Mouse (Mus musculus): ENCODE results near the gene C2cd5. TPM values are rescaled to one million over a fixed set of nuclear protein-coding genes. Genes with fewer than 3 reads are reported as not detected.

Gene C2cd5
- total and polyA plus RNA-seq, 2 experiments from 2014 or later: 7.3 to 8.0 TPM

DNA sequence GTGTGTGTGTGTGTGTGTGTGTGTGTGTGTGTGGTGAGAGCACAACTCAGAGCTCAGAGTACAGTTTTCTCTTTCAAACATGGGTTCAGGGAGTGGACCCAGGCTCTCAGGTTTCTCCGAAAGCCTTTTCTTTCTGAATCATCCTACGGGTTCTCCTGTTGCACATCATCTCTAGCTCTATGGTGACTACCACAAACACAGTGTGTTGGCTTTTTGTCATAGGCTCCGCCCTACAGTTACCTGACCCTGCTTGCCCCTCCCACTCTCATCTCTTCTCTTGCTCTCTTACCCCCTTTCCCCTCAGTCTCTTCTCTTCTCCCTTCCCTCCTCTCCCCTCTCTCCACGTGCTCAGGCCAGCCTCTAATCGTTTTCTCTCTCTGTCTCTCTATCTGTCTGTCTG is 15.6 kb upstream of the C2cd5 start:
- TF ChIP-seq EP300 (IDR thresholded peaks at IDR 0.05; ENCODE audit: low read depth) (no peak), CTCF (IDR thresholded peaks at IDR 0.05; ENCODE audit: low read depth) (no peak)
- ATAC-seq (ENCODE audit: insufficient read depth, low read depth): no peak
- H3K9ac ChIP-seq (replicated peaks; ENCODE audit: low read depth, low read length): no peak overlapping the region
- H3K27me3 ChIP-seq (ENCODE audit: control insufficient read depth, insufficient read depth, low read length): no peaks in the 10 kb centered on the region
- H3K36me3 ChIP-seq (replicated peaks; ENCODE audit: control insufficient read depth, insufficient read depth, low read length): no peaks in the 10 kb centered on the region
- no peak overlapping the region for H3K4me2 ChIP-seq (ENCODE audit: low read depth, low read length)
- DNase-seq (ENCODE audit: low spot score): no peak
- H3K9me3 ChIP-seq (replicated peaks; ENCODE audit: control insufficient read depth, low read length): no peaks in the 10 kb centered on the region
- H3K4me1 ChIP-seq (ENCODE audit: control insufficient read depth, insufficient read depth): no peaks in the 10 kb centered on the region
- no peak overlapping the region for H3K4me3 ChIP-seq (ENCODE audit: low read depth, low read length)
- no peak overlapping the region for H3K27ac ChIP-seq (ENCODE audit: low read depth)
- 71% methylated on average over 5 of the region's 5 CpGs for WGBS

DNA sequence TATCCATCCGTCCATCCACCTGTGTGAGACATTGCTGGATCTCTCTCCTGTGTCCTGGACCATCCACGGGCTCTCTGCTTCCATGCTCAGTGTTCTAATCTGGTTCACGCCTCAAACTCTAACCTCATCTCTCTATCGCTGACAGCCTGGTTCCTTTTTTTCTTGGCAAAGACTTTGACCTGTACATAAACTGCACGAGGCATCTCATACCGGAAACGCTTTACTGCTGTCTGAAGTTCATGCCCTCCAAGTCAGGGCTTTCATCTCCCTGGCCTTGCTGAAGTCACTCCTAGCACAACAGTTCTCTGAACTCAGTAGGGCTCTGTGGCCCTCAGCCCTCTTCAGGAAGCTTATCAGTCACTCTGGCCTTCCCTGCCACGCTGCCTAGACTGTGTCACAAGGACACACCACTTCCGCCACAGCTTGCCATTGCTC is 15.1 kb upstream of the C2cd5 start:
- Histone ChIP-seq H3K4me2 (ENCODE audit: low read depth, low read length) (no peak overlapping the region; the same call in 1 of the 2 replicates), H3K4me3 (ENCODE audit: low read depth, low read length) (no peak overlapping the region), H3K27ac (ENCODE audit: low read depth) (peak overlapping the region; percentile 11; the same call in 1 of the 2 replicates), H3K9me3 (replicated peaks; ENCODE audit: control insufficient read depth, low read length) (no peaks in the 10 kb centered on the region), H3K9ac (replicated peaks; ENCODE audit: low read depth, low read length) (no peak overlapping the region), H3K27me3 (ENCODE audit: control insufficient read depth, insufficient read depth, low read length) (no peaks in the 10 kb centered on the region), H3K4me1 (ENCODE audit: control insufficient read depth, insufficient read depth) (no peaks in the 10 kb centered on the region), H3K36me3 (replicated peaks; ENCODE audit: control insufficient read depth, insufficient read depth, low read length) (no peaks in the 10 kb centered on the region)
- 27% methylated on average over 9 of the region's 9 CpGs for whole genome bisulfite sequencing
- DNase-seq (ENCODE audit: low spot score) (peak; percentile 14), ATAC-seq (ENCODE audit: insufficient read depth, low read depth) (0 out of 2 replicates have a peak, but pooled peaks have one; percentile 55)
- TF ChIP-seq EP300 (IDR thresholded peaks at IDR 0.05; ENCODE audit: low read depth): no peak
- TF ChIP-seq CTCF (IDR thresholded peaks at IDR 0.05; ENCODE audit: low read depth): no peak

DNA sequence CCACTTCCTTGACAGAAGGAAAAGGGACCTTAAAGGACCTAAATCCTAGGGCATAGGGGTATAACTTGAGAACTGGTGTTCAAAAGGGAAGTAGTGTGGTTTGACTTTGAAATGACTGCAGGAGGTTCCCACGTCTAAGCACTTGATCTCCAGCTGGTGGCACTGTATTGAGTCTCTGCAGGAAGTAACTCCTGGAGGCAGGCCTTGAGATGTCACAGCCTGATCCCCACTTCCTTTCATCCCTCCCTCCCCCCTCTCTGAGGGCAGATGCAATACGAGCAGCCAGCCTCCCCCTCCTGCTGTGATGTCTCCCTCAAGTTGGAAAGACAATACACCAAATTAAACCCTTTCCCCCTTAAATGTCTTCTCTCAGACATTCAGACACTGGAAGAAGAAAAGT is 14.6 kb upstream of the C2cd5 start:
- Histone ChIP-seq H3K4me1 (ENCODE audit: control insufficient read depth, insufficient read depth) (no peaks in the 10 kb centered on the region), H3K27me3 (ENCODE audit: control insufficient read depth, insufficient read depth, low read length) (no peaks in the 10 kb centered on the region), H3K9ac (replicated peaks; ENCODE audit: low read depth, low read length) (no peak overlapping the region), H3K27ac (ENCODE audit: low read depth) (no peak overlapping the region; the same call in 1 of the 2 replicates), H3K4me3 (ENCODE audit: low read depth, low read length) (no peak overlapping the region), H3K9me3 (replicated peaks; ENCODE audit: control insufficient read depth, low read length) (no peaks in the 10 kb centered on the region), H3K36me3 (replicated peaks; ENCODE audit: control insufficient read depth, insufficient read depth, low read length) (no peaks in the 10 kb centered on the region), H3K4me2 (ENCODE audit: low read depth, low read length) (no peak overlapping the region)
- peak; percentile 47; the same call in 1 of the 2 replicates for ATAC-seq (ENCODE audit: insufficient read depth, low read depth)
- WGBS: 19% methylated on average over 2 of the region's 2 CpGs
- TF ChIP-seq EP300 (IDR thresholded peaks at IDR 0.05; ENCODE audit: low read depth): no peak
- no peak for TF ChIP-seq CTCF (IDR thresholded peaks at IDR 0.05; ENCODE audit: low read depth)
- peak; percentile 48 for DNase-seq (ENCODE audit: low spot score)

DNA sequence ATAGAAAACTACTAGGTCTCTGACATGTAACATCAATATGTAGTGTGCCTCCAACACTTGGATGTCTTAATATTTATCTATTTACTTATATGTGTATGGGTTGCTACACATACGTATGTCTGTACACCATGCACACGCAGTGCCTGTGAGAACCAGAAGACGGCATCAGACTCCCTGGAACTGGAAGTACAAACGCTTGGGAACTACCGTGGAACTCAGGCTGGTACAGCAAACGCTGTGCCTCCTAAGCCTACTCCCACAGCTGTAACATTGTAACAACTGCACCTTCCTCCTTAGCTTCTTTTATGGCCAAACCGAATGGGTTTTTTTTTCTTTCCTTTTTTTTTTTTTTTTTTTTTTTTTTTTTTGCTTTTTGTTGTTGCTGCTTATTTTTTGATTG is 10.4 kb upstream of the C2cd5 start:
- no peaks in the 10 kb centered on the region for H3K4me1 ChIP-seq (ENCODE audit: control insufficient read depth, insufficient read depth)
- ATAC-seq (ENCODE audit: insufficient read depth, low read depth): no peak
- no peaks in the 10 kb centered on the region for H3K27me3 ChIP-seq (ENCODE audit: control insufficient read depth, insufficient read depth, low read length)

DNA sequence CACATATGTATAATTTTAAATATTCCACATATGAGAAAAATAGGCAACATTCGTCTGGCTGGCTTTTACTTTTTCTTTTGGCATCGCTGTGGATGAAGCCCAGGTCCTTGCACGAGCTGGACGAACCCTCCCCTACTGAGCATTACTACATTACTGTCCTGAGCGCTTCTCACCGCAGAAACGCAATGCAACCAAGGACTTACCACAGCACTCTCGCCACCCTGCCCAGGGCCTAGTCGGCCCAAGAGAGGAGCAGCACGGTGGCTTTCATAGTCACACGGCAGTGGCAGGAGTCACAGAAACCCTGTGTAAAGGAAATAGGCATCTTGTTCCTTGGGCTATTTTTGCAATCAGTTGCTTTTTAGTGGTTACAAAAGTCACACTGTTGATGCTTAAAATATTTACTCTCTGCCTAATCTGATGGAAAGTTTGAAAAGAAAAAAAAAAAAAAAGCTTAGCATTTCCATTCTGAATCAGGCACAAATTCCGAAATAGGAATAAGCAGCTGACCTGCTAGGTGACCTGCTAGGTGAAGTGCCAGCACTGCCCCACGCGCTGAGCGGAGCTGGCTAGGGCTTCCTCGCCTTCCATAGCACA is 9.8 kb upstream of the C2cd5 start:
- Histone ChIP-seq H3K4me2 (ENCODE audit: low read depth, low read length) (no peak overlapping the region), H3K4me1 (ENCODE audit: control insufficient read depth, insufficient read depth) (no peaks in the 10 kb centered on the region), H3K9me3 (replicated peaks; ENCODE audit: control insufficient read depth, low read length) (no peaks in the 10 kb centered on the region), H3K27ac (ENCODE audit: low read depth) (no peak overlapping the region), H3K36me3 (replicated peaks; ENCODE audit: control insufficient read depth, insufficient read depth, low read length) (no peaks in the 10 kb centered on the region), H3K27me3 (ENCODE audit: control insufficient read depth, insufficient read depth, low read length) (no peaks in the 10 kb centered on the region), H3K4me3 (ENCODE audit: low read depth, low read length) (no peak overlapping the region), H3K9ac (replicated peaks; ENCODE audit: low read depth, low read length) (no peak overlapping the region)
- 69% methylated on average over 16 of the region's 16 CpGs for WGBS
- ATAC-seq (ENCODE audit: insufficient read depth, low read depth) (no peak), DNase-seq (ENCODE audit: low spot score) (no peak)
- no peak for TF ChIP-seq EP300 (IDR thresholded peaks at IDR 0.05; ENCODE audit: low read depth)

More for the DNA sequence above, 10.4 kb upstream of the C2cd5 start:
- no peak for DNase-seq (ENCODE audit: low spot score)
- TF ChIP-seq CTCF (IDR thresholded peaks at IDR 0.05; ENCODE audit: low read depth) (no peak), EP300 (IDR thresholded peaks at IDR 0.05; ENCODE audit: low read depth) (no peak)
- H3K27ac ChIP-seq (ENCODE audit: low read depth): no peak overlapping the region
- H3K4me3 ChIP-seq (ENCODE audit: low read depth, low read length): no peak overlapping the region
- no peaks in the 10 kb centered on the region for H3K9me3 ChIP-seq (replicated peaks; ENCODE audit: control insufficient read depth, low read length)
- H3K9ac ChIP-seq (replicated peaks; ENCODE audit: low read depth, low read length): no peak overlapping the region
- H3K4me2 ChIP-seq (ENCODE audit: low read depth, low read length): no peak overlapping the region
- 74% methylated on average over 7 of the region's 7 CpGs for WGBS
- no peaks in the 10 kb centered on the region for H3K36me3 ChIP-seq (replicated peaks; ENCODE audit: control insufficient read depth, insufficient read depth, low read length)

DNA sequence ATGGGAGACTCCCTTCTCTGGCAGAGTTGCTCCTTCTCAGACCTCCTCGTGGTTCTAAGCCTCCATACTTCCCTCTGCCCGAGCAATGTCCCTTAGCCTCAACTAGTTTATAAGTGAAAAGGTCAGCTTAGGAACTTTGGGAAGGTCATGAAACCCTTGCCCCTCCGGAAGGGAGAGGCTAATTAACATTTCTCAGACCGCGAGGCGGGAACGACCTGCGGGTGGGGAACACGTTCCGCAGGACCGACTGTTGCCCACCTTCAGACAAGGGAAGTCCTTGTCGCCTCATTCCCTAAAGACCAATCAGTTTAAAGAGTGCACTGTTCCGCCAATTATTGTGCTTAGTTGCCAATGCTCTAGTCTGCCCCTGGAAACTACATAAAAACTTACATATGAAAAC is 8.1 kb upstream of the C2cd5 start:
- 72% methylated on average over 13 of the region's 13 CpGs for WGBS

More for the DNA sequence above, 8.1 kb upstream of the C2cd5 start:
- TF ChIP-seq EP300 (IDR thresholded peaks at IDR 0.05; ENCODE audit: low read depth) (no peak), CTCF (IDR thresholded peaks at IDR 0.05; ENCODE audit: low read depth) (no peak)
- no peak for ATAC-seq (ENCODE audit: insufficient read depth, low read depth)
- no peak overlapping the region for H3K9ac ChIP-seq (replicated peaks; ENCODE audit: low read depth, low read length)
- H3K36me3 ChIP-seq (replicated peaks; ENCODE audit: control insufficient read depth, insufficient read depth, low read length): no peaks in the 10 kb centered on the region
- DNase-seq (ENCODE audit: low spot score): no peak
- H3K4me2 ChIP-seq (ENCODE audit: low read depth, low read length): no peak overlapping the region
- H3K4me1 ChIP-seq (ENCODE audit: control insufficient read depth, insufficient read depth): no peaks in the 10 kb centered on the region
- H3K9me3 ChIP-seq (replicated peaks; ENCODE audit: control insufficient read depth, low read length): no peaks in the 10 kb centered on the region
- no peaks in the 10 kb centered on the region for H3K27me3 ChIP-seq (ENCODE audit: control insufficient read depth, insufficient read depth, low read length)
- H3K27ac ChIP-seq (ENCODE audit: low read depth): no peak overlapping the region
- no peak overlapping the region for H3K4me3 ChIP-seq (ENCODE audit: low read depth, low read length)
